Mouse (Mus musculus): ENCODE results near the gene Tie1.

DNA sequence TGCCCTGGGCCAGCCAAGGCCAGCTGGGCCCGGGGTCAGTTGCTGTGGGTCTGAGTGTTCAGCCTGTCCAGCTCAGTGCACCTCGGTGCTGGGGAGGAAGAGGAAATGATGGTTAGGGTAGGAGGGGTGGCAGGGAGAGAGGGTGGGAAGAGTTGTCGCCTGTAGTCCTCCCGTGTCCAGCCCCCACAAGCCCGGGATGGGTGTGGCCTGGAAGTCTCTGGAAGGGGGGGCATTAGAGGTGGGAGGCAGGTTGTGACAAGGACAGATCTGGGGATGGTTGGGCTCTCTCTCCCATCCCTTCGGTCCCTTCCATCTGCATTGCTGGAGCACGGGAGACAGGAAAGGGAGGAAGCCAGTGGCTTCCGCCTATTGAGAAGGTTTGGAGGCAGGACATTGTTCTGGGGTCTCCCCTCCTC is at the start of gene Tie1:
- TF ChIP-seq EP300 (IDR thresholded peaks at IDR 0.05; ENCODE audit: low read depth), result no peak
- TF ChIP-seq CTCF (IDR thresholded peaks at IDR 0.05; ENCODE audit: low read depth), result no peak
